Mouse (Mus musculus): ENCODE results near the gene Ninj2.

Gene Ninj2

GRCm38 (mm10) chr6:120147411-120147810, 54.3 kb downstream of the Ninj2 start:
- DNase-seq, result no peak

GRCm38 (mm10) chr6:120148716-120149392, 55.7 kb downstream of the Ninj2 start:
- DNase-seq, result no peak

- DNase-seq, result no peak
Observed at GRCm38 (mm10) chr6:120149458-120150120, 56.4 kb downstream of the Ninj2 start.

GRCm38 (mm10) chr6:120150206-120150605, 57.1 kb downstream of the Ninj2 start:
- DNase-seq, result no peak

GRCm38 (mm10) chr6:120151616-120152053, 58.5 kb downstream of the Ninj2 start:
- DNase-seq, result no peak

- no peak for DNase-seq
Observed at GRCm38 (mm10) chr6:120152739-120153696, 59.9 kb downstream of the Ninj2 start.

- DNase-seq, result peak; percentile 73
Observed at GRCm38 (mm10) chr6:120154526-120155309, 61.6 kb downstream of the Ninj2 start.

- DNase-seq, result no peak
Observed at GRCm38 (mm10) chr6:120155510-120155909, 62.4 kb downstream of the Ninj2 start.

GRCm38 (mm10) chr6:120157479-120157878, 64.3 kb downstream of the Ninj2 start:
- DNase-seq, result no peak

GRCm38 (mm10) chr6:120159133-120159901, 66.2 kb downstream of the Ninj2 start:
- DNase-seq, result no peak

- no peak for DNase-seq
Observed at GRCm38 (mm10) chr6:120162928-120163327, 69.8 kb downstream of the Ninj2 start.

GRCm38 (mm10) chr6:120164765-120165164, 71.6 kb downstream of the Ninj2 start:
- DNase-seq, result no peak

- DNase-seq, result no peak
Observed at GRCm38 (mm10) chr6:120167574-120167973, 74.4 kb downstream of the Ninj2 start.

- DNase-seq, result no peak
Observed at GRCm38 (mm10) chr6:120172294-120173017, 79.3 kb downstream of the Ninj2 start.

- no peak for DNase-seq
Observed at GRCm38 (mm10) chr6:120174028-120174601, 81.0 kb downstream of the Ninj2 start.

GRCm38 (mm10) chr6:120174602-120175115, 81.5 kb downstream of the Ninj2 start:
- no peak for DNase-seq

GRCm38 (mm10) chr6:120175650-120176049, 82.5 kb downstream of the Ninj2 start:
- DNase-seq, result no peak

- no peak for DNase-seq
Observed at GRCm38 (mm10) chr6:120179044-120179755, 86.0 kb downstream of the Ninj2 start.

- DNase-seq, result no peak
Observed at GRCm38 (mm10) chr6:120179756-120180206, 86.6 kb downstream of the Ninj2 start.

- DNase-seq, result no peak
Observed at GRCm38 (mm10) chr6:120180492-120180891, 87.3 kb downstream of the Ninj2 start.

Data from thymus, postnatal 4 days (tissue).